Mouse (Mus musculus) left cerebral cortex, adult 11 months (tissue): Measurements from ENCODE around the gene Ano6.
"Not testable (repeated sequence)": the region's sequence is repeated elsewhere in the genome, so short reads cannot be mapped to it uniquely, and the experiment has no call there.

Source experiments
- DNase-seq: peaks from one replicate; pipeline ENCODE4 v3.0.0; 2022; ENCODE audit warnings: low spot score

Gene Ano6

DNA sequence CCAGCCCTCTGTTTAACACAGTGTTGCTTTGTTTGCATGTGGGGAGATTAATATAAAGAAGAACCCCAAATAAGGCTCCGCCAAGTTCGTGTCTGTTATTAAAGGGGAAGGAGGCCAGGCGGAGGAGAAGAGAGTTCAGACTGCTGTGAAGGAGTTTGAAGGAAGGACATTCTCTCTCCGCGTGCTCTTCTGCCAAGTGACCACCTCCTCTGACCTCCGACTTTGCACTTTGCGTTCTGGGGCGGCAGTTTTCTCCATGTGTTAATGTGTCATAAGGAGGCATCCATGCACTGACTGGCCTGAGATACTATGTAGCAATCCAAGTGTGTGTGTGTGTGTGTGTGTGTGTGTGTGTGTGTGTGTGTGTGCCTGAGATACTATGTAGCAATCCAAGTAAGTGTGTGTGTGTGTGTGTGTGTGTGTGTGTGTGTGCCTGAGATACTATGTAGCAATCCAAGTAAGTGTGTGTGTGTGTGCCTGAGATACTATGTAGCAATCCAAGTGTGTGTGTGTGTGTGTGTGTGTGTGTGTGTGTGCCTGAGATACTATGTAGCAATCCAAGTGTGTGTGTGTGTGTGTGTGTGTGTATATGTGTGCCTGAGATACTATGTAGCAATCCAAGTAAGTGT is 37.5 kb downstream of the Ano6 start:
- DNase-seq, result not testable (repeated sequence)

DNA sequence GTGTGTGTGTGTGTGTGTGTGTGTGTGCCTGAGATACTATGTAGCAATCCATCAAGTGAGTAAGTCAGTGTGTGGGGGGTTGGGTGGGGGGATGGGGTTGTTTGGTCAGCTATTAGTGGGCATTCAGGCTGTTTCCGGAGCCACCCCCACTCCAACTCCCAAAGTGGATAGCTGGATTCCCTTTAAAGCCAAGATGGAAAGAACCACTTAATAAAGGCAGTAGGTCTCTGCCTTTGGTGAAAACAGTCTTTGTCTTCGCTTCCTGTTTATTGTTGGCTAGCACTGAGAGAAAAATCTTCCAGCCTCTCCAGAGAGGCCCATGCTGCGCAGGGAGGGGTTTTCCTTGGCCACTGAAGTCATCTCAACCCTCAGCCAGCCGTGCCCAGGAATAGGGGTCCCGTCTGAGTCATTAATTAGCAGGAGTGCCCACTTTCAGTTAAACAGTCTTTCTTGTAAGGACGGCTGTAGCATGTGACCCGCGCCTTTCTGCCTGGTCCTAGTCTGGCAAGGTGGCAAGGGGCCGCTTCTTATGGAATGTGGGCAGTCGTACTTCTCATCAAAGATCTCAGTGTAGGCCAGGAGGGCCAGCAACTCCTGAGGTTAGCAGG is 38.1 kb downstream of the Ano6 start:
- DNase-seq, result no peak

DNA sequence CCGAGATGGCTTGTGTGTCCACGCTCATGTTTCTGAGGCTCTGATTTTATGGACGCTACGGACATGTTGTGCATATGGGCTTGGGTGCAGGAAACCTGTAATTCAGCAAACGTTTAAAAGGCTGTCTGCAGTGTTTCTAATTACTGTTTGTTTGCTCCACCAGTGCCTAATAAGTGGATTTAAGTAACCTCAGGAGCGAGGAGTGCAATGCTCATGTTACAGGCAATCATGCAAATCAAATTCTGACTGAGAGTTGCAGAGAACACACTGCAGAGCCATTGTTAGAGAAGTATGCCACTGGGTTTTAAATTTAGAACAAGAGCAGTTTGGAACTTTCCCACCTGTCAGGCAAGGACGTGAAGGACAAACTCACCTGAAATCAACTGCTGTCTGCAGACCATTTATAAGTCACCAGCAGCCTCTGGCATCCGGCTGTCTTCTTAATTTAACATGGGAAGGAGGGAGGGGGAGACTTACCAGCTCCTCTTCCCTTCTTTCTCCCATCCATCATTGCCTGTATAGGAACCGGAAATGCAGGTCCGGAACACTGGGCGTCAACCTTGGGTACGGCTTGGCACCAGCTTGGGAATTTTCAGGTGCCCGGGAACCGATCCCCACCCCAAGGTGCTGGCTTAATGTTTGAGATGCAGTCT is 39.0 kb downstream of the Ano6 start:
- DNase-seq, result no peak

DNA sequence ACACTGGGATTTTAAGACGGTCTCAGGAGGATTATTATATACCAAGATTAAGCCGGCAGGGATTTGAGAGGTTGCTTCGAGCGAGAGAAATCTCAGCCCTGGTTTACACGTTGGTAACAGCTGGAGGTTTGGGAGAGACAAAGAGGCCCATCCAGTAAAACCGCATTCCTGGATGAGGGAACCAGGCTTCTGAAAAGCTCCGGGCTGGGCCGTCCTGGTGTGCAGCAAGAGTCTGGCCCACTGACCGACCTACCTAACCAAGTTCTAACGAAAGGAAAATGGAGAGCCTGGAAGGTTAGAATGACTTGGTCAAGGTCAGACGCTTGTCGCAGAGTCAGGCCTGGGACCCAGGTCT is 39.5 kb downstream of the Ano6 start:
- no peak for DNase-seq

DNA sequence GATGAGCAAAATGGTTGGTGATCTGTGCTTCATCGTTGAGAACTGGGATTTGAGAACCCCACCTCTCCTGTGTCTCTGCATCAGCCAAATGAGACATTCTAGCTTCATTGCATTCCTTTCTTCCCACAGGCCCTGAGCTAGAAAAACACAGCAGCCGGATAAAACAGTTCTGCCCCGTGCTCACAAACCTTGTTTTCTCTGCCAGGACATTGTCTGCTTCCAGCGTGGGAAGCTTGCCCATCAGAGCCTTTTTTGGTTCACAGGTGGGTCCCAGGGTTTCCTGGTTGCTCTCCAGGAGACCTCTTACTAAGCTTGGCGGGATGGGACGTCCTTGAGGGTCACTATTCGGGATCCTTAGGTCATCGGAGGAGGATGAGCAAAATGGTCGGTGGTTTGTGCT is 42.6 kb downstream of the Ano6 start:
- DNase-seq, result no peak

DNA sequence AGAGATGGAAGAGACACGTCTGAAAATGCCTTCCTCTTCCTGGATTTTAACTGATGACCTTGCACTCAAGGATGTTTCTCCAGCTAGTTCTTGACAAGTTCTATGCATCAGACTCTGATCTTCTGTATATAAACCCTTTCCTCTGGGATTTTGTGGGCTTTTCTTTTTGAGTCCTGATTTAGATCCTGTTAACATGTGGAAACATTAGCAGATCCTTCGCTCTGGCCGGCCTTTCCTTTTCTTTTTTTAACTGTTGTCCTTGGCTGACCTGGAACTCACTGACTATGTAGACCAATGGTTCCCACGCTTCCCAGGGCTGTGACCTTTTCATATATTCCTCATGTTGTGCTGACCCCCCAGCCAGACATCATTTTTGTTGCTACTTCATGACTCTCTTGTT is 45.4 kb downstream of the Ano6 start:
- no peak for DNase-seq

DNA sequence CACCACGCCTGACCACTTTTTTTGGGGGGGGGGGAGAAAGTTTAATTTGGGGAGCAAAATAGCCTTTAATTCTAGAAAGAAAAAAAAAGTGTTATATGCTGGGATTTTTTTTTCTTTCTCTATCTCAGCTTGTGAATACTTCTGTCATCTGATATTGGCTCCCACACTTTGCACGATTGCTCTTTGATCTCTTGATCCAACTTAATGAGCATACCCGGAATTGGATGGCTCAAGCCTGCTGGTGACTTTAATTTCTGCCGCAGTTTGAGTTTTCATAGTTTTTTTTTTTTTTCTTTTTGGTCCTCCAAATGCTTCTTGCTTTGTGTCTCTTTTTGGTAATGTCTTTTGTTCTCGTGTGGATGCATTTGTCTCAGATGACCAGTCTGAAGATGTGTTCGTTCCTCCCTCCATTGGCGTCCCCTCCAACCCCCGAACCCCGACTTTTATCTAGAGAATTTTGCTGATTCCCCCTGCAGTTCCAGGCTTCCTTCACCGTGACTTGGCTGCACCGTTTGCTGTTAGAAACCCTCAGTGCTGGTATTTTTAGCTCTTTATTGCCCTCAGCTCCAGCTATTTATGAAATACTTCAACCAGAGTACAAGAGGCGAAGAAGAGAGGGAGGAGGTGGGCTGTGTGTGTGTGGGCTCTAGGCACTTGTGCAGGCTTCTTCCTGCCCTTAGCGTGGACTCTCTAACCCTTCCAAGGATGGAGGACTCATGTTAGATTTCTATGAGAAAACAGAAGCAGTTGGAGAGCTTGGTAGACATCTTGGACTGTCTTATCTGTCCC is 46.2 kb downstream of the Ano6 start:
- no peak for DNase-seq

DNA sequence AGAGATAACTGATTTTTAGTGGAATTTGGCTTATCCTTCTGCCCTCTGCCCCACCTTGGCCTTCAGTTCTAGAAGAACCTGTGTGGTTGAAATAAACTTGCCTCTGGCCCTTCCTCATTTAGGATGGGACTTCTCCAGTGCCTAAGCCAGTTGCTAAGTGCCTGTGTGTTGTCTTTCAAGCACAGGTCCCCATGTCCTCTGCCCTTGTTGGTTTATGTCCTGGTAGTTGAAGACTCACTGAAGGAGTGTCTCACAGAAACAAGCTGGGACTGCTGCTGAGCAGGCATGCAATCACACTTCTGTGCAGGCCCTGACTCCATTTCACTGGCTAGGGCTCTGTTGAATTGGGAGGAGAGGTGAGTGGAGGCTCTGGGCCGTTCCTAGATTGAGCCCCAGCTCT is 46.9 kb downstream of the Ano6 start:
- no peak for DNase-seq

DNA sequence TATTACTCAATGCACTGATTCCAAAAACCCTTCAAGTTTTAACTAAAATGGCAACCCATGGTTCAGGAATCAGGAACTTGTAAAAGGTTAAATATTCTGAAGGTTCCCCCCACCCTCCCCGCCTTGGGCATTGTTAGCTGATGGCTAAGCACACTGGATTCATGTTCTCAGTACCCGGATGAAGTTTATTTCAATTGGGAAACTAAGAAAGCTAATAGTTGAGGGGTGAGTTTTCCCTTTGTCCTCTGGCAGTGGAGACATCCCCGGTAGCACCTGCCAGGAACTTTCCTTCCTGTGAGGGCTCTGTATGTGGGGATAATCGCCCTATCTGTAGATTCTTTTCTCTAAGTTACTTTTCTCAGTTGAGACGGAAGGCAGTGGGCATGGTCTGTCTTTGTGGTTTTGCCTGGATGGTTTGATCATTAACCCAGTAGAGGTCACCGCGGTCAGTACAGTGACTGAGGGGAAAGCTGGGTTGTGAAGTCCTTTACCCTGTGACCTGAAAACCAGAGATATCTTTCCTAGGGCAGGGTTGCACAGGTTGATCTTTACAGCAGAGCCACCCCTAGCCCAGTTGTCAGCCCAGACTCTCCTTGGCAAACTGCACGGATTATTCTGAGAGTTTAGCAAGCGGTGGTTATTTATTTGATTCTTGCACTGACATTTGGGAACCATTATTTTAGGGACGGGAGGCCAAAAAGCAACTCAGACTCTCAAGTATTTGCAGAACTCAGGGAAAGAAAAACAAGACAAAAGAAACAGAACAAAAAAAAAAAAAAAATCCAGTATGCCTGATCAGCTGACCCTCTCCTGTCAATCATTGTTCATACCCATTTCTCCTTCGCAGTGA is 47.8 kb downstream of the Ano6 start:
- DNase-seq, result no peak

DNA sequence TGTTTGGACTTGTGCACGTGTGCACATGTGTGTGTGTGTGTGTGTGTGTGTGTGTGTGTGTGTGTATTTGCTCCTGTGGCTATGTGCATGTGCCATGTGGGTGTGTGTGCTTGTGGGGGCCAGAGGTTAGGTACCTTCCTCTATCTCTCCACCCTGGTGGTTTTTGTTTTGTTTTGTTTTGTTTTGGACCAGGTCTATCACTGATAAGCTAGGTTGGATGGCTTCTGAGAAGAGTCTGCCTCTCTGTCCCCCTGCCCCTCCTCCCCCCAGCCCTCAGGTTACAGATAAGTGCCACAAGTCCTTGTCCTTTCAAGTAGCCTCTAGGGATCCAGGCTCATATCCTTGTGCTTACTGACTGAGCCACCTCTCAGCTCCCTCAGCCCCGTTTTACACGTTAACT is 49.1 kb downstream of the Ano6 start:
- no peak for DNase-seq

DNA sequence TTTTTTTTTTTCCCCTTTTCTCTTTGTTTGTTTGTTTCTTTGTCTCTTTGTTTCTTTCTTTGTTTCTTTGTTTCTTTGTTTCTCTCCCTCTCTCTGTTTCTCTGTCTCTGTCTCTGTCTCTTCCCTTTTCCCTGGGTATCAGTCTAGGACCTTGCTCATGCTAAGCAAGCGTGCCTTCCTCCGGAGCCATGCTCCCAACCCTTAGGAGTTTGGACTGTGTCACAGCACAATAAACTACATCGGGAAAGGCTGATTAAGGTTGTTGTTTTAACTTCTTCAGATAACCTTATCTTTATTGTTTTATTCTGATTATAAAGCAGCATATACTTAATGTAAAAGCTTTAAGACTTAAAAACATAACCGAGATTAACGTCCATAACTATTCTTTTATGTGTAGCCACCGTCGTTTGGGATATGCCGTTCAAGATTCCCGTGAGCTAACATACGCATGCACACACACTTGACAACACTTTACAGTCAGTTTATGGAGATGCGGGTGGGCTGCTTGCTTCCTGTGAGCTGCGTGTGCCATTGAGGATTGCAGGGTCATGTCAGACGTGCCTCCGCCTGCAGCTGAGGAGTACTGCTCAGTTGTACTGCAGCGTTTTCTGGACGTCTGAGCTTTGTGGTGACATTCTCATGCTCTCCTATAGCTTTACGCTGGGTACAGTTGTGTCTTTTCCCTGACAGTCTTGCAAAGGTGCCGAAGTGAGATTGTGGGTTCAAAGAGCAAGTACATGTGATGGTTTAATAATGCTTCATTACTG is 52.7 kb downstream of the Ano6 start:
- no peak for DNase-seq

DNA sequence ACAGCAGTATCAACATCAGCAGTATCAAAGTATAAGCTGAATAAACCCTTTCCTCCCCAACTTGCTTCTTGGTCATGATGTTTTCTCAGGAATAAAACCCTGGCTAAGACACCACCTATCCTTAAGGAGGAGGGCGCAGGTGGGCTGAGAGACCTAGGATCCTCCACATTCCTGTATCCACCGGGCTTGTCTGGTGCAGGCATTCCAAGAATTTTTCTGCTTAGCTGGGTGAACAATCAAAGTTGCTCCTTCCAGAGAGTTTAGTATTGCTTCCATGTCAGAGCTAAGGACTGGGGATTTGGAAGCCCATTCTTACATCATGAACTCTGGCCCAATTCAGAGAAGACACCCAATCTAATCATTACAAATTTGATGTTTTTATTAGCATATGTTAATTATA is 53.8 kb downstream of the Ano6 start:
- no peak for DNase-seq

DNA sequence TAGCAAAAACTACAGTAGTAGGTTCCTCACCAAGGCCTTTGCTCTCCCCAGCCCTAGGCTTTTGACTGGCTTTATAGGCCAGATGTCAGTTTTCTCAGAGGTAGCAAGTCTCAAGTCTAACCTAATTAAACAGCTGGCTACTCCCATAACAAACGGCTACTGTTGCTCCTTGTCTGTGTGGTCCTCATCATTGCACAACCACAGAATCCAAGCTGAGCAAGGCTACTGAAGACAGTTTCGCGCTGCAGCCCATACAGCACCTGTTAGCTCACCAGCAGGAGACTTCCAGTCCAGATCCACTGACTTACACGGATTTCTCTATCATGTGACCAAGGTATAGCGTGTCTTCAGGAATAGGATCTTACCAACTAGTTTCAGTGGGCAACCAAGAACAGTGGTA is 55.5 kb downstream of the Ano6 start:
- no peak for DNase-seq

DNA sequence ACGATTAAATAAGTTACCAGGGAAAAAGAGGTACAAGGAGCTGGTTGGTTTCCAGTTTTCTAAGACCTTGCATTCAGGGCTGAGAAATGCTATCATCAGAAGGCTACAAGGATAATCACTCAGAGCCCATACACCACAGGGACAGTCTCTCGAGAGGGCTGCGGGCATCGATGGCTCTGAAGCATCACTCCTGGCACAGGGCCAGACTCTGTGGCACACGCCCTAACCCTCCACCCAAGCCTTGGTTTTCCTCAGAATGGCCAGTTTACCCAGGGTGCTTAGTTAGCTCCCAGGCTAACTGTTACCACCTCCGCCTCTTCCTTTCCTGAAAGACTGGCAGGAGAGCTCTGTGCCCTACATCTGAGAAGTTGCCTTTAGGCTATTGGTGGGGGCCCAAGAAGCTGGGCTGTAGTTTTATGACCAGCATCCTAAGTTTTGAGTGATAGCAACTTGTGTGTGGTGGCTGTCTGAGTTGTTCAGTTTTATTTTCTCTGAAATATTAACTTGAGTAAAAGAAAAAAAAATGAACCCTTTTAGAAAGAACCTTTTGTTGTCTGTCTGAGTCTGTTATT is 57.9 kb downstream of the Ano6 start:
- no peak for DNase-seq

DNA sequence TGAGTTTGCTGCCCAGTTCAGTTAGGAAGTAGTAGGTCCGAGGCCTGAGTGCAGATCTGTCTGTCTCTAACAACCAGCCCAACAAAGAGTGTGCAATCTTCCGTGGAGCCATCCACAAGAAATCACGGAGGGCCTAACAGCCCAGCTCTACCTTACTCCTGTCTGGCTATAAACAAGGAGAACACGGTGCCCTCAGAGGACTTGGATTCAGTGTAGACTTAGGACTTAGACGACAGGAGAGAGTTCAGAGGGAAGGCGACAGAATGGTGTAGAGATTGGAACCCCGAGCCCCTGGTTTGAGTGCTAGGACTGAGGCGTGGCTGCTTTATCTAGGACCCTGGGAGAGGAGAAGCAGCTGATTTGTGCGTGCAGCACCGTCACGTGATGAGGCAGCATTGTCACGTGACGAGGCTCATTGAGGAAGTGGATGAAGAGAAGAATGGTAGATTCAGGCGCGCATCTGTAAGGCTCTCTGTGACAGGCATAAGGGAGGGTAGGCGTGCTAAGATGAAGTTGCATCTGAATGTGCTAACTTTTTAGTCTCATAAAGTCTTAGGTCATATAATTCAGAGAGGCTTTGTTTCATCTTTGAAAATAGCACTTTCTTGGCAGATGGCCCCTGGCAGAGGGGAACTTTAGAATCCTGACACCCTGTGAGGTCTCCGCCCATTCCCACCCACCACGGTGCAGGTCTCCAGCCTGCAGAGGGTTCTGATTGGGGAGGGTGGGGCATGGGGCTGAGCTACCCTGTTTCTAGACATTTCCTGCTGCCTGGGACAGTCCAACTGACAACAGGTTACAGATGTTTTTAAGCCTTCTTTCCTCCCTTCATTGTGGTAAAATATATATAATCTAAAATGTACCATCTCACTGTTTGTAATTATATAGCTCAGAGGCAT is 59.1 kb downstream of the Ano6 start:
- DNase-seq, result no peak

DNA sequence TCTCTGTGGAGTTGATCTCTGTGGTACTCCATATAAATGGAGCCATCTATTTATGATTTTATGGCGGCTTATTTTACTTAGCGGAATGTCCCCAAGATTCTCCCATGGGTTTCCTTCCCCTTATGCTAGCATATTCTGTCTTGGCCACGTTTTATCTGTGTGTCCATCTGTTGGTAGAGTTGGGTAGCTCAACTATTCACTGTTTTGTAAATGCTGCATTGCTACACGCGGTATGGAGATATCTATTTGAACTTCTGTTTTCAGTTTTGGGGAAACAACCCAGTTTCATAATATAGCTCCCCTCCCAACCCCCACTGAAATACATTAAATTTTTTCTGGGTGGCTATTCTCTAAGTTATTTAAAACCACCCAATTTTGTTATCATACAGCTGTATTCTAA is 59.9 kb downstream of the Ano6 start:
- no peak for DNase-seq

DNA sequence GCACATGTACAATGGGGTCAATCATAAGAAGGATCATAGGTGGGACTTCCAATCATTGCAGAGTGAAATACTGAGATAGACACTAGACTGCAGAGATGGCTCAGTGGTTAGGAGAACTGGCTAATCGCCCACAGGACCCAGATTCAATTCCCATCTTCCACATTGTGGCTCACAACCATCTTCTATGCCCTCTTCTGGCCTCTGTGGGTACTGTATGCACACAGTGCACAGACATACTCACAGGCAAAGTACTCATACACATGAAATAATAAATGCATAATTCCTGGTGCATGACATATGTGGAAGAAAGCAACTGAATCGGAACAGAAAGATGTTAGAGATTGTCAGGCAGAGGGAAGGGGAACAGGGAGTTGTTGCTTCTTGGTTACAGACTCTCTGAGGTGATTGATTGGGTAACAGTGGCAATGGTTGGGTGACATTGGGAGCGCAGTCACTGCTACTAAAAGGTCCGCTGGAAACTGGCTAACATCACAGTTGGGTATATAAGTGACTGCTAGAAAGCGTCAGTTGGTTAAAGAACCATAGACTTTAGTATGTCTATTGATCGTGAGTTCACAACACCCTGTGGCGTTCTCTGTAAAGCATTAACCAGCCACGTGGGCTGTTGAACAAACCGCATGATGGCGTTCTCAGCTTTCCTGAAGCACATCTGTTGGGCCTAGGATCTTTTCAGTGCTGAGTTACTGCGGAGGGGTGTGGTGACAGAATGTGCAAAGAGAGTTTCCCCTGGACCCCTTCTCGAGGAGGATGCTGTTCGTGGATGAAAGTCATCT is 64.6 kb downstream of the Ano6 start:
- DNase-seq, result no peak

DNA sequence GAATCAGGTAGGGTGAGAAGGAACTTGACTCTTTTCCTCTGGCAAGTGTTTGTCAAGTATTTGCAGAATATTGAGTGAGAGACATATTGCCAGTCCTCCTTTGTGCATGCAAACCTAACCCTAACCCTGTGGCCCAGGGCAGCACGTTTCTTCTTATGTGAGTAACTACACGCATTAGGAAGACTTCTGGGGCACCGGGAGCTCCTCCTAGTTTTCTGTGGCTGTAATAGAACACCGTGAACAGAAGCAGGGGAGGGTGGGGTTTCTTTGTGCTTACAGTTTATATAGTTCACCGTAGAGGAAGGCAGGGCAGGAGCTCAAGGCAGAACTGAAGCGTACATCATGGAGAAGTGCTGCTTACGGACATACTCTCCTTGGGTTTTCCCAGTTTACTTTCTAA is 65.3 kb downstream of the Ano6 start:
- DNase-seq, result no peak
